Mouse (Mus musculus): ENCODE data around the gene Ankfn1. TPM values are rescaled to one million over a fixed set of nuclear protein-coding genes. Genes with fewer than 3 reads are reported as not detected.

The Ankfn1 gene
- polyA plus RNA-seq, 1 experiment from 2014 or later, result 0.06 TPM

- no peaks in the 10 kb centered on the region for H3K9me3 ChIP-seq (ENCODE audit: control insufficient read depth, low read length)
- no peaks in the 10 kb centered on the region for H3K36me3 ChIP-seq (ENCODE audit: control insufficient read depth, insufficient read depth, low read length)
- ATAC-seq, result peak; percentile 50
- WGBS, result 24% methylated on average over 8 of the region's 8 CpGs
- peaks cover 12% of the 10 kb centered on the region; the same call in 1 of the 2 replicates for H3K4me1 ChIP-seq (ENCODE audit: control insufficient read depth, insufficient read depth, low read length)
- peak overlapping the region; percentile 41; the same call in 1 of the 2 replicates for H3K27ac ChIP-seq (ENCODE audit: low read length)
- H3K9ac ChIP-seq (ENCODE audit: low read depth, low read length), result no peak overlapping the region
- no peaks in the 10 kb centered on the region for H3K27me3 ChIP-seq (replicated peaks; ENCODE audit: control insufficient read depth, insufficient read depth, low read length)
- no peak overlapping the region for H3K4me2 ChIP-seq (ENCODE audit: low read depth, low read length)
- no peak overlapping the region for H3K4me3 ChIP-seq (ENCODE audit: low read length)
Observed at GRCm38 (mm10) chr11:89381782-89382633, 395.4 kb downstream of the Ankfn1 start.

- Histone ChIP-seq H3K27ac (ENCODE audit: low read length) (no peak overlapping the region), H3K4me1 (ENCODE audit: control insufficient read depth, insufficient read depth, low read length) (no peaks in the 10 kb centered on the region; the same call in 1 of the 2 replicates), H3K9me3 (ENCODE audit: control insufficient read depth, low read length) (no peaks in the 10 kb centered on the region), H3K36me3 (ENCODE audit: control insufficient read depth, insufficient read depth, low read length) (no peaks in the 10 kb centered on the region), H3K4me3 (ENCODE audit: low read length) (no peak overlapping the region), H3K27me3 (replicated peaks; ENCODE audit: control insufficient read depth, insufficient read depth, low read length) (no peaks in the 10 kb centered on the region), H3K9ac (ENCODE audit: low read depth, low read length) (no peak overlapping the region), H3K4me2 (ENCODE audit: low read depth, low read length) (no peak overlapping the region)
- no peak for ATAC-seq
- WGBS, result 77% methylated on average over 14 of the region's 14 CpGs
Observed at GRCm38 (mm10) chr11:89370941-89371340, 406.5 kb downstream of the Ankfn1 start.

- H3K27me3 ChIP-seq (replicated peaks; ENCODE audit: control insufficient read depth, insufficient read depth, low read length), result no peaks in the 10 kb centered on the region
- no peak overlapping the region for H3K4me3 ChIP-seq (ENCODE audit: low read length)
- WGBS, result 60% methylated on average over 7 of the region's 7 CpGs
- no peaks in the 10 kb centered on the region; the same call in 1 of the 2 replicates for H3K4me1 ChIP-seq (ENCODE audit: control insufficient read depth, insufficient read depth, low read length)
- H3K9ac ChIP-seq (ENCODE audit: low read depth, low read length), result no peak overlapping the region
- no peak overlapping the region for H3K4me2 ChIP-seq (ENCODE audit: low read depth, low read length)
- no peaks in the 10 kb centered on the region for H3K9me3 ChIP-seq (ENCODE audit: control insufficient read depth, low read length)
- ATAC-seq, result 0 out of 2 replicates have a peak, but pooled peaks have one; percentile 36
- no peak overlapping the region for H3K27ac ChIP-seq (ENCODE audit: low read length)
- H3K36me3 ChIP-seq (ENCODE audit: control insufficient read depth, insufficient read depth, low read length), result no peaks in the 10 kb centered on the region
Observed at GRCm38 (mm10) chr11:89370373-89370772, 407.1 kb downstream of the Ankfn1 start.

GRCm38 (mm10) chr11:89363981-89364380, 413.5 kb downstream of the Ankfn1 start:
- Histone ChIP-seq H3K27ac (ENCODE audit: low read length) (no peak overlapping the region), H3K36me3 (ENCODE audit: control insufficient read depth, insufficient read depth, low read length) (no peaks in the 10 kb centered on the region), H3K27me3 (replicated peaks; ENCODE audit: control insufficient read depth, insufficient read depth, low read length) (no peaks in the 10 kb centered on the region), H3K9ac (ENCODE audit: low read depth, low read length) (no peak overlapping the region), H3K9me3 (ENCODE audit: control insufficient read depth, low read length) (no peaks in the 10 kb centered on the region), H3K4me1 (ENCODE audit: control insufficient read depth, insufficient read depth, low read length) (no peaks in the 10 kb centered on the region), H3K4me3 (ENCODE audit: low read length) (no peak overlapping the region), H3K4me2 (ENCODE audit: low read depth, low read length) (no peak overlapping the region)
- WGBS, result 79% methylated on average over 3 of the region's 3 CpGs
- no peak for ATAC-seq

- H3K4me3 ChIP-seq (ENCODE audit: low read length), result no peak overlapping the region
- H3K36me3 ChIP-seq (ENCODE audit: control insufficient read depth, insufficient read depth, low read length), result no peaks in the 10 kb centered on the region
- no peak overlapping the region for H3K4me2 ChIP-seq (ENCODE audit: low read depth, low read length)
- no peak for ATAC-seq
- 76% methylated on average over 3 of the region's 3 CpGs for WGBS
- no peak overlapping the region for H3K27ac ChIP-seq (ENCODE audit: low read length)
- no peaks in the 10 kb centered on the region for H3K27me3 ChIP-seq (replicated peaks; ENCODE audit: control insufficient read depth, insufficient read depth, low read length)
- no peak overlapping the region for H3K9ac ChIP-seq (ENCODE audit: low read depth, low read length)
- no peaks in the 10 kb centered on the region for H3K9me3 ChIP-seq (ENCODE audit: control insufficient read depth, low read length)
- no peaks in the 10 kb centered on the region for H3K4me1 ChIP-seq (ENCODE audit: control insufficient read depth, insufficient read depth, low read length)
Observed at GRCm38 (mm10) chr11:89360895-89361294, 416.6 kb downstream of the Ankfn1 start.

GRCm38 (mm10) chr11:89358546-89358945, 418.9 kb downstream of the Ankfn1 start:
- Histone ChIP-seq H3K36me3 (ENCODE audit: control insufficient read depth, insufficient read depth, low read length) (no peaks in the 10 kb centered on the region), H3K9ac (ENCODE audit: low read depth, low read length) (no peak overlapping the region), H3K4me3 (ENCODE audit: low read length) (no peak overlapping the region), H3K4me1 (ENCODE audit: control insufficient read depth, insufficient read depth, low read length) (no peaks in the 10 kb centered on the region), H3K27ac (ENCODE audit: low read length) (no peak overlapping the region), H3K27me3 (replicated peaks; ENCODE audit: control insufficient read depth, insufficient read depth, low read length) (no peaks in the 10 kb centered on the region), H3K4me2 (ENCODE audit: low read depth, low read length) (no peak overlapping the region), H3K9me3 (ENCODE audit: control insufficient read depth, low read length) (no peaks in the 10 kb centered on the region)
- no peak for ATAC-seq
- WGBS, result 77% methylated on average over 5 of the region's 5 CpGs

- WGBS, result 52% methylated on average over 2 of the region's 2 CpGs
- Histone ChIP-seq H3K27ac (ENCODE audit: low read length) (no peak overlapping the region), H3K4me3 (ENCODE audit: low read length) (no peak overlapping the region), H3K4me1 (ENCODE audit: control insufficient read depth, insufficient read depth, low read length) (no peaks in the 10 kb centered on the region), H3K36me3 (ENCODE audit: control insufficient read depth, insufficient read depth, low read length) (no peaks in the 10 kb centered on the region), H3K4me2 (ENCODE audit: low read depth, low read length) (no peak overlapping the region), H3K9ac (ENCODE audit: low read depth, low read length) (no peak overlapping the region), H3K27me3 (replicated peaks; ENCODE audit: control insufficient read depth, insufficient read depth, low read length) (no peaks in the 10 kb centered on the region), H3K9me3 (ENCODE audit: control insufficient read depth, low read length) (no peaks in the 10 kb centered on the region)
- no peak for ATAC-seq
Observed at GRCm38 (mm10) chr11:89356479-89356878, 421.0 kb downstream of the Ankfn1 start.

GRCm38 (mm10) chr11:89356018-89356417, 421.4 kb downstream of the Ankfn1 start:
- H3K27ac ChIP-seq (ENCODE audit: low read length), result no peak overlapping the region
- H3K36me3 ChIP-seq (ENCODE audit: control insufficient read depth, insufficient read depth, low read length), result no peaks in the 10 kb centered on the region
- ATAC-seq, result no peak
- H3K4me2 ChIP-seq (ENCODE audit: low read depth, low read length), result no peak overlapping the region
- H3K9ac ChIP-seq (ENCODE audit: low read depth, low read length), result no peak overlapping the region
- H3K4me1 ChIP-seq (ENCODE audit: control insufficient read depth, insufficient read depth, low read length), result no peaks in the 10 kb centered on the region
- H3K27me3 ChIP-seq (replicated peaks; ENCODE audit: control insufficient read depth, insufficient read depth, low read length), result no peaks in the 10 kb centered on the region
- H3K9me3 ChIP-seq (ENCODE audit: control insufficient read depth, low read length), result no peaks in the 10 kb centered on the region
- no peak overlapping the region for H3K4me3 ChIP-seq (ENCODE audit: low read length)
- WGBS, result 57% methylated on average over 5 of the region's 5 CpGs

- Histone ChIP-seq H3K9ac (ENCODE audit: low read depth, low read length) (no peak overlapping the region), H3K4me2 (ENCODE audit: low read depth, low read length) (no peak overlapping the region), H3K36me3 (ENCODE audit: control insufficient read depth, insufficient read depth, low read length) (no peaks in the 10 kb centered on the region), H3K27me3 (replicated peaks; ENCODE audit: control insufficient read depth, insufficient read depth, low read length) (no peaks in the 10 kb centered on the region), H3K9me3 (ENCODE audit: control insufficient read depth, low read length) (no peaks in the 10 kb centered on the region), H3K27ac (ENCODE audit: low read length) (no peak overlapping the region), H3K4me3 (ENCODE audit: low read length) (no peak overlapping the region), H3K4me1 (ENCODE audit: control insufficient read depth, insufficient read depth, low read length) (no peaks in the 10 kb centered on the region)
- no peak for ATAC-seq
- 52% methylated on average over 12 of the region's 12 CpGs for WGBS
Observed at GRCm38 (mm10) chr11:89340238-89340637, 437.2 kb downstream of the Ankfn1 start.

All from intestine, embryonic 16.5 days (tissue).